Mouse (Mus musculus): ENCODE measurements around the gene St6galnac6.
A peak's percentile ranks its signal among the peaks of the same experiment; 100 is the strongest.

The St6galnac6 gene

GRCm38 (mm10) chr2:32586871-32587351, 12.6 kb upstream of the St6galnac6 start, which contains the start of gene St6galnac4:
Gene St6galnac4 (plus strand): TSS chr2:32587095.
- peak; percentile 91 for DNase-seq

- peak; percentile 64 for DNase-seq
Observed at GRCm38 (mm10) chr2:32587731-32588321, 11.7 kb upstream of the St6galnac6 start.

GRCm38 (mm10) chr2:32589213-32589795, 10.2 kb upstream of the St6galnac6 start:
- peak; percentile 94 for DNase-seq

GRCm38 (mm10) chr2:32590224-32590623, 9.3 kb upstream of the St6galnac6 start:
- DNase-seq: peak; percentile 58

GRCm38 (mm10) chr2:32591249-32591648, 8.3 kb upstream of the St6galnac6 start:
- DNase-seq: peak; percentile 72

GRCm38 (mm10) chr2:32596725-32597124, 2.8 kb upstream of the St6galnac6 start:
- peak; percentile 95 for DNase-seq

GRCm38 (mm10) chr2:32597248-32597647, 2.3 kb upstream of the St6galnac6 start:
- no peak for DNase-seq

GRCm38 (mm10) chr2:32597699-32598098, 1.8 kb upstream of the St6galnac6 start:
- no peak for DNase-seq

- peak; percentile 80 for DNase-seq
Observed at GRCm38 (mm10) chr2:32598506-32598905, 1.0 kb upstream of the St6galnac6 start.

DNA sequence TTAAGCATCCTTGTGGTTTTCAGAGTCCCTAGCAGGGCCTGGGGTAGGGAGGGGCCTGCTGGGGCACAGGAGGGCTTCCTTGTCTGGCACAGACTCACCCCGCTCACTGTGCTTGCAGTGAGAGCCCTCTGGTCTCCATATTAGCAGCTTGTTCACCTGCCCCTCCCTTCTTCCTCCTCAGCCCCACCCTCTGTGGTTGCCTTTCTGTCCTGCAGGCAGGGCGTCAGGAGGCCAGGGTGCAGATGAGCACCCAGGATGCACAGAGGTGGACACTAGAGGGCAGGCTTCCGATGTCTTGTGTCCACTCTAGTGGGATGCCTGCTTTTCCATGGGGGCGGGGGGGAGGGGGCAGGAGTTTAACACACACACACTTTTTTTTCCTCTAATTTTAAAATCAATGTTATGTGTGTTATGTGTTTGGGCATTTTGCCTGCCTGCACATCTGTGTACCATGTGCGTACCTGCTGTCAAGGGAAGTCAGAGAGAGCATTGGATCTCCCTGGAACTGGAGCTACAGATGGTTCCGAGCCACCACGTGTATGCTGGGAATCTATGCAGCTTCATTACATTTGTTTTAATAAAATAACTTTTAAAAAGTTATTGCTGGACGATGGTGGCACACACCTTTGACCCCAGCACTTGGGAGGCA, 2.0 kb downstream of the St6galnac6 start:
- DNase-seq: peak; percentile 77

GRCm38 (mm10) chr2:32602600-32603054, 3.1 kb downstream of the St6galnac6 start:
- peak; percentile 88 for DNase-seq

DNA sequence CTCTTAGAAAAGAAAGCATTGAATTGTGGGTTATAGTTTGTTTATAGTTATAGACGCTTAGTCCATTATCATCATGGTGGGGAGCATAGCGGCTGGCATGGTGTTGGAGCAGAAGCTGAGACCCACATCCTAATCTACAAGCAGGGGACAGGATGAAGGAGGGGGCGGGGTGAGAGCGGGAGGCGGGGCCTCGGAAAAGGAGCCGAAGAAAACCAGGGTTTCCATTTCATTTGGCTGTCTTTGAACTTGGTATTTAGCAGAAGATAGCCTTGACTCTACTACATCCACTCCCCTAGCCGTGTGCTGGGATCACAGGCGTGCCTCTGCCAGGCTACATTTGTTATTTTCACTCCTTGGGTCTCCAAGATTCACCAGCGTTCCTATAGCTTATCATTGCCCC, 5.1 kb downstream of the St6galnac6 start:
- DNase-seq: no peak

DNA sequence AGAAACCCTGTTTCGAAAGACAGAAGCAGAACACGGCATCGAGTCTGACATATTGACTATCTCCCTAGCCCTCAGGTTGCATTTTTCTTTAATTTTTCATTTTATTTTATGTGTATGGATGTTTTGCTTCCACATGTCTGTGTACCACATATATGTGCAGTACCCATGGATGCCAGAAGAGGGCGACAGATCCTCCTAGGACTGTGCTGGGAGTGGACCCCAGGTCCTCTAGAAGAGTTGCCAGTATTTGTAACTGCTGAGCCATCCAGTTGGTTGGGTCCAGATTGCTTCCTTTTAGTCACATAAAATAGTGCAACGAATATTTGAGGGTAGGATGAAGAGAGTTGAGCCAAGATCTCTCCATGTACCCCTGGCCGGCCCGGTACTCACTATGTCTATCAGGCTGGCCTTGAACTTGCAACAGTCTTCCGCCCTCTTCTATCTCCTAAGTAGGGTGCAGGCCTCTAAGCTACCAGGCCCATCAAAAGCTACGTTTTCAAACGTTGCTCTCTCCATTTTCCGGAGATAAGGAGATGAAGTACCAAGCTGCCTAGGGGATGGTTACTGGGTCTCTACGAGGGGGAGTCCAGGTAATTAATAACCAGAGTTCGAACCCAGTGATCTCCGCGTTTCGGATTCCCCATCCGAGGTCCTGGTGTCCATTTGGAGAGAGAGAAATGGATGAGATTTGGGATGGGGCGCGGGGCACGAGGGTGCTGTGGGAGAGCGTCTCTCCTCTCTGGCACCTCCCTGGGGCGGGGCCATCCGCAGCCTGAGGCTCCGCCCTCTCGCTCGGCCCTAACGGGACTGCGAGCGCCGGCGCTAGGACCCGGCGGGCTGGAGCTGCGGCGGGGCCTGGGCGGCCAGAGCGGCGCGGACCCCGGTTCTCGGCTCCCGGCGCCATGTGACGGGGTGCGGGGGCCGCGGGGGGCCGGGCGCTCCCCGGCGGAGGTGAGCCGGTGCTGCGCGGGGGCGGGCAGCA, 6.9 kb downstream of the St6galnac6 start:
- DNase-seq: peak; percentile 91

GRCm38 (mm10) chr2:32607262-32607947, 7.9 kb downstream of the St6galnac6 start:
- DNase-seq: peak; percentile 77

- peak; percentile 82 for DNase-seq
Observed at GRCm38 (mm10) chr2:32608141-32608777, 8.8 kb downstream of the St6galnac6 start.

GRCm38 (mm10) chr2:32608778-32609435, 9.4 kb downstream of the St6galnac6 start:
- no peak for DNase-seq

- DNase-seq: no peak
Observed at GRCm38 (mm10) chr2:32610610-32611229, 11.2 kb downstream of the St6galnac6 start.

- DNase-seq: no peak
Observed at GRCm38 (mm10) chr2:32612274-32612673, 12.8 kb downstream of the St6galnac6 start.

DNA sequence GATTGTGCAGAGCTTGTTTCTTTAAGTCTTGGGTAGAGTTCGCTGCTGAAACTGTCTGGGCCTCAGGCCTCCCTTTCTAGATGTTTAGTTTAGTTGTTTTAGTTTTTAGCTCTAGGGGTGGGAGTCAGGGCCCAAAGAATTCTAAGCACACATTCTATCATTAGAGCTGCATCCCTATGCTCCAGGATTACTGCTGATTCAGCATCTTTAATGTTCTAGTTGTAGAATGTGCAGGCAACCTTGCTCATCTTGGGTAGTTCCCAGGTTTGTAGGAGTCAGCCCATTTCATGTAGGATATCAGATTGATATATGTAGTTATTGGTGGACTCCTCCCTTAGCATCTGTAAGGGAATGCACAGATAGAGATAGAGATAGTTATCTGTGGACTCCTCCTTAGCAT, 17.6 kb downstream of the St6galnac6 start:
- no peak for DNase-seq

- DNase-seq: no peak
Observed at GRCm38 (mm10) chr2:32617601-32618000, 18.1 kb downstream of the St6galnac6 start.

- no peak for DNase-seq
Observed at GRCm38 (mm10) chr2:32618051-32618450, 18.5 kb downstream of the St6galnac6 start.
